Mouse (Mus musculus): ENCODE results near the gene Gm26938.
A peak's percentile ranks its signal among the peaks of the same experiment; 100 is the strongest.

Gm26938 gene

GRCm38 (mm10) chr5:139826357-139827055, at the start of gene Gm26938, which contains the start of gene Psmg3:
Gene Gm26938, minus strand, starts transcription at chr5:139826407.
Gene Psmg3, minus strand, starts transcription at chr5:139826885.
- DNase-seq (ENCODE audit: low read depth, low spot score) = peak; percentile 86

- DNase-seq (ENCODE audit: low read depth, low spot score) = no peak
Measured at GRCm38 (mm10) chr5:139871526-139871925, 45.3 kb upstream of the Gm26938 start.

- no peak for DNase-seq (ENCODE audit: low read depth, low spot score)
Measured at GRCm38 (mm10) chr5:139870886-139871285, 44.7 kb upstream of the Gm26938 start.

GRCm38 (mm10) chr5:139862759-139863158, 36.6 kb upstream of the Gm26938 start:
- DNase-seq (ENCODE audit: low read depth, low spot score) = no peak

- DNase-seq (ENCODE audit: low read depth, low spot score) = no peak
Measured at GRCm38 (mm10) chr5:139860328-139861104, 34.3 kb upstream of the Gm26938 start.

GRCm38 (mm10) chr5:139849626-139850320, 23.6 kb upstream of the Gm26938 start:
- no peak for DNase-seq (ENCODE audit: low read depth, low spot score)

GRCm38 (mm10) chr5:139839142-139839541, 12.9 kb upstream of the Gm26938 start:
- no peak for DNase-seq (ENCODE audit: low read depth, low spot score)

GRCm38 (mm10) chr5:139838476-139838892, 12.3 kb upstream of the Gm26938 start:
- peak; percentile 60 for DNase-seq (ENCODE audit: low read depth, low spot score)

- no peak for DNase-seq (ENCODE audit: low read depth, low spot score)
Measured at GRCm38 (mm10) chr5:139835706-139836105, 9.5 kb upstream of the Gm26938 start.

- DNase-seq (ENCODE audit: low read depth, low spot score) = no peak
Measured at GRCm38 (mm10) chr5:139832125-139832524, 5.9 kb upstream of the Gm26938 start.

GRCm38 (mm10) chr5:139830734-139831133, 4.5 kb upstream of the Gm26938 start:
- peak; percentile 67 for DNase-seq (ENCODE audit: low read depth, low spot score)

GRCm38 (mm10) chr5:139829384-139829783, 3.2 kb upstream of the Gm26938 start:
- no peak for DNase-seq (ENCODE audit: low read depth, low spot score)

- DNase-seq (ENCODE audit: low read depth, low spot score) = peak; percentile 46
Measured at GRCm38 (mm10) chr5:139827593-139827992, 1.4 kb upstream of the Gm26938 start.

- no peak for DNase-seq (ENCODE audit: low read depth, low spot score)
Measured at GRCm38 (mm10) chr5:139825947-139826346, 260 bp downstream of the Gm26938 start.

GRCm38 (mm10) chr5:139824531-139824930, 1.7 kb downstream of the Gm26938 start:
- no peak for DNase-seq (ENCODE audit: low read depth, low spot score)

- no peak for DNase-seq (ENCODE audit: low read depth, low spot score)
Measured at GRCm38 (mm10) chr5:139821466-139822459, 4.4 kb downstream of the Gm26938 start.

- no peak for DNase-seq (ENCODE audit: low read depth, low spot score)
Measured at GRCm38 (mm10) chr5:139819538-139820181, 6.5 kb downstream of the Gm26938 start, which contains the start of gene Tmem184a. Gene Tmem184a, minus strand, starts transcription at chr5:139819917.

GRCm38 (mm10) chr5:139818801-139819200, 7.4 kb downstream of the Gm26938 start:
- DNase-seq (ENCODE audit: low read depth, low spot score) = peak; percentile 45

- DNase-seq (ENCODE audit: low read depth, low spot score) = no peak
Measured at GRCm38 (mm10) chr5:139818056-139818455, 8.2 kb downstream of the Gm26938 start.

- peak; percentile 38 for DNase-seq (ENCODE audit: low read depth, low spot score)
Measured at GRCm38 (mm10) chr5:139817292-139817691, 8.9 kb downstream of the Gm26938 start.
